Mouse (Mus musculus) right cerebral cortex, postnatal 25 days (tissue): Measurements from ENCODE around the gene Trappc2l.
A peak's percentile ranks its signal among the peaks of the same experiment; 100 is the strongest.

Experiments
- DNase-seq: peaks from one replicate; pipeline ENCODE4 v3.0.0; 2022

The Trappc2l gene

DNA sequence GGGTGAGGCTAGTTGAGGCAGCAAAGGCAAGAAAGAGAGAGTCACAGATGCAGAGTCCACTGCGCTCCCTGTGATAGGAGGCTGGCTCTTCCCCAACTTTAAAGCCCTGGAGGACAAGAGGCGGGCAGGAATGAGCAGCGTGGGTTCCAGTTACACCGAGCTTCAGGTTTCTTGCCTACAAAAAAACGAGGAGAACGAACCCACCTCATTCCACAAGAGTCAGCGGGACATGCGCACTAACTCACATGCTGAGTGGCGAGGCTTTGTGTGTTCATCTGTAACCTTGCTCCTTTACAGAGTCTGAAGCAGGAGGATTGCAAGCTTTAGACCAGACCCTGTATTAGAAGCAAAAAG is 47.3 kb downstream of the Trappc2l start:
- no peak for DNase-seq

DNA sequence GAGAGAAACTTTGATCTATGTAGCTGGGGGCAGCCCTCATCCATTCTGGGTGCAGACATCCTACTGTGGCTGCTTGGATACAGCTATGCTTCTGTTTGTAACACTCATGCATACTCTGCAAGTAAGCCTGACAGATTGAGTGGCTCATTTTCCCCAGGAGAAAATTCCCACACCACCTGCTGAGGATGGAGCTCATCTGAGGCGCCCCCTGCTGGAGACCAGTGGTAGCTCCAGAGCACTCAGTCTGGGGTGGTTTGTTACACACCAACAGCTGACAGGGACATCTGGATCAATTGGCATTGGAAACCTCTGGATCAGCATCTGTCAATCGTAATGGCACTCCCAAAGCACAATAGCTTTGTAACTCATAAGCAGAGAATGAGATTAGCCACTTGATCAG is 48.6 kb downstream of the Trappc2l start:
- no peak for DNase-seq

DNA sequence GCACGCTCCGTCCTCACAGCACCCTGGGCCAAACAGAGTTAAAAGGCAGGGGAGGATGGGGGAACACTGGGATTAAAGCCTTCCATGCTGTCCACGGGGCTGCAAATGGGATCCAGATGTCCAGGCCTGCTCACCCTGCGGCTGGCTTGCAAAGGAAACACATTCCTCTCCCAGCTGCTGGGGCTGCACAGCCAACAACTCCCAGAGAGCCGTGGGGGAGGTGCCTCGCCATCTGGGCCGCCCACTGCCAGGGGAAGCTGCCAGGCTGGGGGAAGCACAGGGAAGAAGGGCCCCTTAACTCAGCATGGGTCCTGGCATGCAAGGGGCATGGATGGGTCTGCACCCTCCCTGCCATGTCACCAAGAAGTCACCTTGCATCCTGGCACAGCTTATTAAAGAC is 49.7 kb downstream of the Trappc2l start:
- peak; percentile 80 for DNase-seq

DNA sequence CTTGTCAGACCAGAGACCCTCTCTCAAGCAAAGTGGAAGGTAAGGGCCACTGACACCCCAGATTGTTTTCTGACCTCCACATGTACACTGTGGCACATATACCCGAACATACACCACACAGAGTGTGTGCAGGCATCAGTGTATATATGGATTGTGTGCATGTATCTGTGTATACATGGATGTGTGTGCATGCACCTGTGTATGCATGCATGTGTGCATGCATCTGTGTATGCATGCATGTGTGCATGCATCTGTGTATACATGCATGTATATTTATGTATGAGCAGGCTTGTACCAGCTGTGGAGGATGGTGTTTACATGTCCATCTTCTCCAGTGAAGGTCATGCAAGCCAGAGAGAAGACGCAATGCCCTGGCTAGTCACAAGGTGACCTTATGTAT is 50.5 kb downstream of the Trappc2l start:
- no peak for DNase-seq

DNA sequence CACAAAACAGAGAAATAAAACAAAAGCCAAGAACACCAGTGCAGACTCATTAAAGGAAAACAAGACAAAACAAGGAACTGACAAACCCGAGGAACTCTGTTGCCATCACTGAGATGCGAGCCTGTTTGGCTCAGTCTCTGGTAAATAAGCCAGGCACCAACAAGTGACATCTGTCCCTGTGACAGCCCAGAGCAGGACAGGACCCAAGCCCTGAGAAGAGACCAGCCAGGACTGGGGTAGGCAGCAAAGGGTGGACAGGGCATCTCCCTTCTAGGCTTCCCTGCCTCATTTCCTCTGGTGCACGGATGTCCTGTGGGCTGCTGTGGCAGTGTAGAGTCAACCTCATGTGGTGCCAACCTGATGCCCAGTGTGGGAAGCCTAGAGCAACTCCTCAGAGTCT is 51.7 kb downstream of the Trappc2l start:
- no peak for DNase-seq

DNA sequence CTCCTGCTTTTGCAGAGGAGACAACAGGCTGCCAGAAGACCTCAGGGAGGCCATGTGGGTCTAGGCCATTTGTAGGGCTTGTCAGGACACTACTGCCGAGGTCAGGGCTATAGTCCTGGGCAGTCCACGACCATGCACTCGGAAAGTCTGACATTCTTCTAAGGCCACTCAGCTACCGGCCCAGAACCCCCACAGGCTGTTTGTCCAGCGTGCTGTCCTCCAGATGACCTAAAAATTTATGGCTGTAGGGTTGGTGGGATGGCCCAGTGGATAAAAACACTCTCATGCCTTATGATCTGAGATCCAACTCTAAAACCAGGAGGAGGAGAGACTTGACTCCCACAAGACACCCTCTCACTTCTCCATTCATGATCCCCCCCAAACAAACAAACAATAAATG is 52.2 kb downstream of the Trappc2l start:
- no peak for DNase-seq

DNA sequence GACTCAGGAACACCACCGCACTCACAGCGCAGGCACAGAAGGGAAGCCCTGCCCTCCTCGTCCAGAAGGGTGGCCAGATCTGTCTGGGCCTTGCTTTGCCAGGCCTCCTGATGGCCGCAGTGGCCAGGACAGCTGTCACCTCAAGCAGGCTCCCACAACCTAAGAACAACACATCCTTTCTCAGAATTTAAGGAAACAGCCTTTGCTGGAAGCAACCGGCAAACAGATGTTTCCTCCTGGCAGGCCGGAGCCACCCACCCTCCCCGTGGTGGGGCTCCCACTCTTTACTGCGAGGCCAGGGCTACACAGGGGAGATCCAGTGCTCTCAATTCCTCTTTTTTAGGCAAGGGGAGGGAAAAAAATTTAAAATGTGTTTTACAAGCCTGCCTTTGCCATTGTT is 53.8 kb downstream of the Trappc2l start:
- no peak for DNase-seq

DNA sequence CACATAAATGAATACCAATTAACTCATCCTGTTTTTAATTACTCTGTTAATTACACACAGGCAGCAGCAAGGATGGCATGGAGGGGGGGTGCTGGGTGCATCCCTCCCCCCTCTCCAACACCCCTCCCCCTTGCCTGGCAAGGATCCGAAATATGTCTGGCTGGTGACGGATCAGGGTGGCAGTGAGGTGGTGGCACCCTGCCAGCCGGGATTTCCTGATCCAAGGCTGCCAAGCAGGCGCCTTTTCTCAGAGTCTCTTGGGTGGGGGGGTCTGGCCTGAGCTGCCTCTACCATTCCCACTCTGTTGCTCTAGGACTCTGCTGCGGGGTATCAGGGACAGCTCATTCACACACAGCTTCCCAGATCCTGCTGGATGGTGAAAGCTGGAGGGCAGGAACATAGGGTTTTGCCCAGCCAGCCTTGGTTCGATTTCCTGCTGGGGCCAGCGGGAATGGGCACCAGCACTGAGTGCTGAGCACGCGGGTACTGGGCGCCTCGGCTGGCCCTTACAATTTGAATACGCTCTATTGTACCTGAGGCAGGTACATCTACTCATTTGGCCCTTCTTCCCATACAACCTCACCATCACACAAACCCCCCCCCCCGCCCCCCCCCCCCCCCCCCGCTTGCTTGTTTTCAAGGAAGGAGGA is 54.4 kb downstream of the Trappc2l start:
- no peak for DNase-seq
